Mouse (Mus musculus): Measurements from ENCODE around the gene Slc26a5.

GRCm38 (mm10) chr5:21813994-21814393 is 51.4 kb downstream of the Slc26a5 start:
- TF ChIP-seq ELF1 (IDR thresholded peaks at IDR 0.05; ENCODE audit: low read depth, low read length) (no peak), E2F4 (IDR thresholded peaks at IDR 0.05; ENCODE audit: borderline replicate concordance, low read depth, low read length) (no peak), CTCF (IDR thresholded peaks at IDR 0.05 in 2 of 3, conservative IDR thresholded peaks at IDR 0.05 in 1 of 3; ENCODE audit: control insufficient read depth in 1 of 3, insufficient read depth in 1 of 3, low read depth in 2 of 3, low read length in 3 of 3, poor library complexity in 1 of 3, severe bottlenecking in 1 of 3) (peak; percentile 64 to 87 (median 78)), POLR2A (IDR thresholded peaks at IDR 0.05; ENCODE audit: control insufficient read depth in 1 of 2, insufficient read depth in 1 of 2, low read depth in 1 of 2, low read length in 2 of 2, poor library complexity in 1 of 2) (no peak), MAX (IDR thresholded peaks at IDR 0.05; ENCODE audit: low read length) (no peak), MYC (IDR thresholded peaks at IDR 0.05; ENCODE audit: low read depth, low read length) (no peak), POLR2AphosphoS2 (IDR thresholded peaks at IDR 0.05; ENCODE audit: low read length) (no peak), CHD2 (IDR thresholded peaks at IDR 0.05; ENCODE audit: low read length) (no peak), EP300 (IDR thresholded peaks at IDR 0.05; ENCODE audit: low read depth in 1 of 2, low read length in 2 of 2) (no peak), NELFE (IDR thresholded peaks at IDR 0.05; ENCODE audit: low read depth, low read length) (no peak)

Measured in MEL (cell line).